Mouse (Mus musculus) liver, embryonic 14.5 days (tissue): ENCODE results near the gene Slc25a10. TPM values are rescaled to one million over a fixed set of nuclear protein-coding genes. Genes with fewer than 3 reads are reported as not detected.
A peak's percentile ranks its signal among the peaks of the same experiment; 100 is the strongest.

Experiments used
- ATAC-seq: fragments of 200-750 bp; cut with Nextera tagmentation; 2 replicates; pipeline ENCODE4 v1.8.0; 2017; ENCODE audit warnings: moderate number of reproducible peaks, mild to moderate bottlenecking, moderate library complexity; ENCODE audit not compliant: insufficient read depth
- DNase-seq, 3 experiments: peaks; one replicate each; pipeline ENCODE4 v3.0.0-alpha.2; 2012 to 2013; ENCODE audit warnings: low read depth in 3 of 3, low spot score in 3 of 3
- H3K27ac ChIP-seq: fragments of 300-500 bp; sonication (generic); 2 replicates; pipeline ENCODE4 v1.5.1; 2014; ENCODE audit warnings: moderate library complexity, mild to moderate bottlenecking, control low read depth, inconsistent platforms
- H3K27me3 ChIP-seq: fragments of 300-500 bp; sonication (generic); 2 replicates; pipeline ENCODE4 v1.6.1; 2014; ENCODE audit warnings: mild to moderate bottlenecking, low read length, moderate library complexity; ENCODE audit not compliant: control insufficient read depth, insufficient read depth
- H3K36me3 ChIP-seq: fragments of 300-500 bp; sonication (generic); replicated peaks from 2 replicates; pipeline ENCODE4 v1.6.1; 2014; ENCODE audit warnings: low read depth; ENCODE audit not compliant: control insufficient read depth, insufficient read depth
- H3K4me1 ChIP-seq, 2 experiments: fragments of 200-500 bp in 1 of 2; fragments of 300-500 bp in 1 of 2; sonication (generic) in 1 of 2; replicated peaks; 2 replicates each; pipeline ENCODE4 v1.6.1; 2012 to 2014; ENCODE audit warnings: antibody characterized with exemption in 1 of 2, inconsistent platforms in 1 of 2, low read length in 1 of 2; ENCODE audit not compliant: control insufficient read depth in 2 of 2, insufficient read depth in 2 of 2
- H3K4me2 ChIP-seq: fragments of 300-500 bp; sonication (generic); 2 replicates; pipeline ENCODE4 v1.6.1; 2014; ENCODE audit warnings: low read depth, mild to moderate bottlenecking, control low read depth, moderate library complexity
- H3K4me3 ChIP-seq, 2 experiments: fragments of 200-500 bp in 1 of 2; fragments of 300-500 bp in 1 of 2; sonication (generic) in 1 of 2; 2 replicates each; pipeline ENCODE4 v1.5.1; 2012 to 2014; ENCODE audit warnings: low read depth in 2 of 2, low read length in 2 of 2, mild to moderate bottlenecking in 2 of 2, control low read depth in 1 of 2, inconsistent platforms in 1 of 2, moderate library complexity in 1 of 2; ENCODE audit not compliant: insufficient read depth in 1 of 2
- H3K9ac ChIP-seq: fragments of 300-500 bp; sonication (generic); replicated peaks from 2 replicates; pipeline ENCODE4 v1.6.1; 2014; ENCODE audit warnings: mild to moderate bottlenecking, control low read depth, moderate library complexity
- H3K9me3 ChIP-seq: fragments of 300-500 bp; sonication (generic); 2 replicates; pipeline ENCODE4 v1.6.1; 2016; ENCODE audit warnings: low read length, mixed read lengths; ENCODE audit not compliant: control insufficient read depth
- CTCF ChIP-seq: IDR thresholded peaks from 2 replicates; pipeline ENCODE4 v1.5.1; 2016; ENCODE audit warnings: antibody characterized with exemption, low read depth, control low read depth
- EP300 ChIP-seq: IDR thresholded peaks from 2 replicates; pipeline ENCODE4 v1.6.1; 2016; ENCODE audit warnings: antibody characterized with exemption, low read depth
- WGBS: fragments of 180-500 bp; shearing (Covaris S2); extraction: QIAGEN DNeasy Blood & Tissue Kit; methylation state at CpG from one replicate; pipeline ENCODE4 v1.1.7; 2014; ENCODE audit not compliant: insufficient replicate concordance; 5-methylcytosine and 5-hydroxymethylcytosine counted together
- polyA plus RNA-seq, 2 experiments: library from polyadenylated mRNA; depleted of rRNA in 1 of 2; stranded (reverse) in 1 of 2; unstranded in 1 of 2; fragments of >200 nt; fragmentation: Nextera tagmentation in 1 of 2; extraction: Ambion mirVana in 1 of 2; gene quantifications; 2 replicates each; pipeline versions ENCODE4 v1.2.1 to v1.2.3; 2012 to 2014

Gene Slc25a10
- polyA plus RNA-seq, 2 experiments = 31.5 to 35.1 TPM

DNA sequence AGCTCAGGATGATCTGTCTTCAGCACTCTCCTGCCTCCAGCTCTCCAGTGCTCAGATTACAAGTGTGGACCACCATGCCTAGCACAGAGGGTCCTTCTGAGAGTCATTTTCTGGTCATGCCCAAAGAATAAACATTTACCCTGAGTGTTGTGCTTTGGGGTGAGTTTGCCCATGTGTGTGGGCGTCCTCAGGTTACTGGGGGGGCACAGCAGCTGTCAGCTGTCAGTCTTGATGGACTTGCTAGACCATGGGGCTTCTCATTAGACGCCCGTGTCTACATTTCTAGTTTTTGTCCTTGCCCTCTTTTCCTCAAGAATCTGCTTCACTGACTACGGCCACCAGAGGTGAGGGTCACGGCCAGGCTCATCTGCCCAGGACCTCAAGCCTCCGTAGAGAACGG is 44.5 kb upstream of the Slc25a10 start:
- Histone ChIP-seq H3K27ac (no peak overlapping the region), H3K36me3 (no peaks in the 10 kb centered on the region), H3K9ac (no peak overlapping the region), H3K9me3 (no peaks in the 10 kb centered on the region), H3K4me3 (no peak overlapping the region), H3K27me3 (no peaks in the 10 kb centered on the region), H3K4me1 (no peaks in the 10 kb centered on the region), H3K4me2 (no peak overlapping the region)
- DNase-seq (no peak), ATAC-seq (no peak)
- TF ChIP-seq CTCF (no peak), EP300 (no peak)
- 71% methylated on average over 7 of the region's 7 CpGs for WGBS

DNA sequence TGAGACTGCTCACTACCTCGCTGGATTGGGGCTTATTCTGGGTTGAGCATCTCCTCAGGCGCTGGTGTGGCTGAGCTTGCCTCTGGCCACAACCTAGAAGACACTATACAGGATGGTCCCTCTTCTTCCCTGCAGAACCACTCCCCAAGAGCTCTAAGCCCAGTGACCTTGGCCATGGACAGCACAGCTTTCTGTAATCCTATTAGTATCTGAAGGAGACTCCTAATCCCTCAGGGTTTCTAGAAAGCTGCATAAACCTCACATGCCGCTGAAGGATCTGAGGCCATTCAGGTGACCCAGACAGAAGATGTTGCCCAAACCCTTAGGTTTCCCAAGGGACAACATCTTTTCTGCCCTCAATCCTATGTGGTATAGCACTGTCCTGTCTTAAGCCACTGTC is 39.4 kb upstream of the Slc25a10 start:
- no peaks in the 10 kb centered on the region for H3K9me3 ChIP-seq
- H3K9ac ChIP-seq = no peak overlapping the region
- no peaks in the 10 kb centered on the region for H3K36me3 ChIP-seq
- no peak overlapping the region for H3K4me3 ChIP-seq
- 69% methylated on average over 3 of the region's 3 CpGs for WGBS
- H3K27me3 ChIP-seq = no peaks in the 10 kb centered on the region
- H3K4me1 ChIP-seq = peaks cover 19 to 24% of the 10 kb centered on the region in 2 experiments
- ATAC-seq = no peak
- no peak for DNase-seq
- TF ChIP-seq CTCF = no peak
- TF ChIP-seq EP300 = no peak
- no peak overlapping the region for H3K4me2 ChIP-seq
- H3K27ac ChIP-seq = no peak overlapping the region

DNA sequence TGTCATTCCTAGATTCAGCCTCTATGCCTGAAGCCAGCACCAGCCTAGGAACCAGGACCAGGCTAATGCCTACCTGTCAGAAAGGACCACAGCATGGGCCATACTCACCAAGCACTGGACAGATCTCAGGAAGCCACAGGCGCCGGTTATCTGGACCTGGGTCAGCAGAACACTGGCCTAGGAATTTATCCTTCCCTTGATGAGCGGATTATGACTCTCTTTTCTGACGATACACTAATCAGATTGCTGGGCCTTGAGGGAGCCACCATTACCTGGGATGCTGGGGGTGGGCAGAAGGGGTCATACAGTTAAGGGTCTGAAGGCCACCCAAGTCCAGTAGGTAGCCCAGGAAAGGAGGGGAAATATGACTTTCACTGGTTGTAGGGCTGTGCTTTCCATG is 38.3 kb upstream of the Slc25a10 start, which contains the start of gene Pde6g:
Pde6g (minus strand) TSS at position 195 of the 400 bp plus-strand sequence.
- ATAC-seq (no peak), DNase-seq (no peak)
- no peaks in the 10 kb centered on the region for H3K36me3 ChIP-seq
- no peaks in the 10 kb centered on the region for H3K9me3 ChIP-seq
- H3K9ac ChIP-seq = no peak within 1 kb of the TSS
- no peak within 1 kb of the TSS for H3K4me2 ChIP-seq
- 73% methylated on average over 4 of the region's 4 CpGs for WGBS
- H3K4me3 ChIP-seq = no peak within 1 kb of the TSS
- TF ChIP-seq EP300 (no peak), CTCF (no peak)
- no peak within 1 kb of the TSS for H3K27ac ChIP-seq
- no peaks in the 10 kb centered on the region for H3K27me3 ChIP-seq
- H3K4me1 ChIP-seq = peaks cover 19 to 27% of the 10 kb centered on the region in 2 experiments

DNA sequence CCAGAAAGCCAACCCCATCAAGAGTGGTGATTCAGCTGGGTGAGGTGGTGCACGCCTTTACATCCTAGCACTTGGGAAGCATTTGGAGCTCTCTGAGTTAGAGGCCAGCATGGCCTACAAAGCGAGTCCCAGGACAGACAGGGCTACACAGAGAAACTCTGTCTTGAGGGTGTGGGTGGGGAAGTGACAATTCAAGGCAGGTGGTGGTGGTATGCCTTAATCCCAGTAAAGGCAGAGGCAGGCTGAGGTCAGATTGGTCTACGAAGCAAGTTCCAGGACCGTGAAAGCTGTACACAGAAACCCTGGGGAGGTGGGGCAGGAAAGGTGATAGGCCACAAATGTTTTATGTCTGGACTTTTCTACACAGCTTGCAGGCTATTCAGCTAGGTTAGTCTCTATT is 36.7 kb upstream of the Slc25a10 start:
- H3K4me1 ChIP-seq = peaks cover 22 to 29% of the 10 kb centered on the region in 2 experiments
- no peaks in the 10 kb centered on the region for H3K9me3 ChIP-seq
- no peaks in the 10 kb centered on the region for H3K27me3 ChIP-seq
- 86% methylated on average over 4 of the region's 4 CpGs for WGBS
- DNase-seq (no peak), ATAC-seq (no peak)
- H3K4me2 ChIP-seq = peak overlapping the region; percentile 44; the same call in 1 of the 2 replicates
- H3K36me3 ChIP-seq = peaks cover 4% of the 10 kb centered on the region; the same call in 1 of the 2 replicates
- no peak overlapping the region for H3K4me3 ChIP-seq
- TF ChIP-seq CTCF (no peak), EP300 (no peak)
- peak overlapping the region; percentile 56 for H3K27ac ChIP-seq
- peak overlapping the region; percentile 13; the same call in 1 of the 2 replicates for H3K9ac ChIP-seq

DNA sequence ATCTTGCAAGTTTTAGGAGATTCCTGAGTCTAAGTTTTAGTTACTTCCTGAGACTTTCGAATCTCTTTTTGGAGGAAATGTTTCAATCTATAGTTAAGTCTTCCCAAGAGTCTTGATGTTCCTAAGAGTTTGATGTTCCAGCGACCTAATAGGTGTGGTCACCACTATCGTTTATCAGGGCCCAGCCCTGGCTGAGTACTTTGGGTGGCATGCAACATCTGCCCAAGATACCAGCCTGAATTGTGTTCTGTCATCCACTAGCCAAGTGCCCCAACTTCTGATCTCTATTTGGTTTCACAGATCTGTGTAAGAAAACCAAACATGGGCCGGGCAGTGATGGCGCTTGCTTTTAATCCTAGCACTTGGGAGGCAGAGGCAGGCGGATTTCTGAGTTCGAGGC is 36.2 kb upstream of the Slc25a10 start:
- Histone ChIP-seq H3K27ac (peak overlapping the region; percentile 56), H3K4me1 (peaks cover 22 to 29% of the 10 kb centered on the region in 2 experiments), H3K9me3 (no peaks in the 10 kb centered on the region), H3K4me2 (peak overlapping the region; percentile 44), H3K4me3 (no peak overlapping the region), H3K27me3 (no peaks in the 10 kb centered on the region), H3K9ac (no peak overlapping the region; the same call in 1 of the 2 replicates), H3K36me3 (peaks cover 6% of the 10 kb centered on the region; the same call in 1 of the 2 replicates)
- WGBS = 67% methylated on average over 7 of the region's 7 CpGs
- ATAC-seq (peak; percentile 44; the same call in 1 of the 2 replicates), DNase-seq (peak in 2 of 3 experiments; percentile 50 to 54)
- peak; percentile 37; the same call in 1 of the 2 replicates for TF ChIP-seq EP300
- no peak for TF ChIP-seq CTCF
